Mouse (Mus musculus) intestine, embryonic 16.5 days (tissue): Measurements from ENCODE around the gene Cd302. TPM values are rescaled to one million over a fixed set of nuclear protein-coding genes. Genes with fewer than 3 reads are reported as not detected.

Experiments
- ATAC-seq: fragments of 200-750 bp; cut with Nextera tagmentation; 2 replicates; pipeline ENCODE4 v1.8.0; 2017; ENCODE audit warnings: moderate TSS enrichment, moderate library complexity
- H3K27ac ChIP-seq: fragments of 300-500 bp; sonication (generic); 2 replicates; pipeline ENCODE4 v1.5.1; 2014; ENCODE audit warnings: mild to moderate bottlenecking, low read length
- H3K27me3 ChIP-seq: fragments of 300-500 bp; sonication (generic); replicated peaks from 2 replicates; pipeline ENCODE4 v1.6.1; 2014; ENCODE audit warnings: low read length, control low read depth, mixed read lengths; ENCODE audit not compliant: control insufficient read depth, insufficient read depth
- H3K36me3 ChIP-seq: fragments of 300-500 bp; sonication (generic); 2 replicates; pipeline ENCODE4 v1.6.1; 2014; ENCODE audit warnings: low read length, control low read depth; ENCODE audit not compliant: control insufficient read depth, insufficient read depth
- H3K4me1 ChIP-seq: fragments of 300-500 bp; sonication (generic); 2 replicates; pipeline ENCODE4 v1.6.1; 2014; ENCODE audit warnings: low read length, control low read depth, mixed read lengths; ENCODE audit not compliant: control insufficient read depth, insufficient read depth
- H3K4me2 ChIP-seq: fragments of 300-500 bp; sonication (generic); 2 replicates; pipeline ENCODE4 v1.6.1; 2014; ENCODE audit warnings: low read depth, low read length, control low read depth
- H3K4me3 ChIP-seq: fragments of 300-500 bp; sonication (generic); 2 replicates; pipeline ENCODE4 v1.5.1; 2014; ENCODE audit warnings: mild to moderate bottlenecking, low read length
- H3K9ac ChIP-seq: fragments of 300-500 bp; sonication (generic); 2 replicates; pipeline ENCODE4 v1.6.1; 2014; ENCODE audit warnings: low read depth, low read length
- H3K9me3 ChIP-seq: fragments of 300-500 bp; sonication (generic); 2 replicates; pipeline ENCODE4 v1.6.1; 2016; ENCODE audit warnings: low read length, control low read depth; ENCODE audit not compliant: control insufficient read depth
- WGBS: fragments of 180-500 bp; shearing (Covaris S2); extraction: QIAGEN DNeasy Blood & Tissue Kit; methylation state at CpG from one replicate; pipeline ENCODE4 v1.1.7; 2014; 5-methylcytosine and 5-hydroxymethylcytosine counted together
- polyA plus RNA-seq: library from polyadenylated mRNA; unstranded; fragments of >200 nt; fragmentation: Nextera tagmentation; extraction: Ambion mirVana; gene quantifications from 2 replicates; pipeline ENCODE4 v1.2.1, GENCODE M21; 2015

The Cd302 gene
- polyA plus RNA-seq, 1 experiment from 2014 or later: 39.5 TPM

DNA sequence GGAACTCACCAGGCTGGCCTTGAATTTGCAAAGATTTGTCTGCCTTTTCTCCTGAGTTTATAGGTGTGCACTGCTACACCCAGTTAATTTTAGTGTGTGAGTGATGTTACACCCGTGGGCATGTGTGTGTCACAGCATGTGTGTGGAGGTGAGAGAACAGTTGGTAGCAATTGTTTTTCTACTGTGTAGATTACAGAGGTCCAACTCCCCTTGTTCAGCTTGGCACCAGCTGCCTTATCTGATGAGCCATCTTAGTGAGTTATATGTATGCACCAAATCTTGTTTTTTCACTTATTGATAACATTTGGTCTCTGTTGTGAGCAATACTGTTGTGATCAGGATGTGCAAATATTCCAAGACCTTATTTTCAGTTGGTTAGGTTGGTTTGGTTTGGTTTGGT is 60.8 kb downstream of the Cd302 start:
- Histone ChIP-seq H3K27ac (no peak overlapping the region), H3K4me3 (no peak overlapping the region), H3K4me2 (no peak overlapping the region), H3K36me3 (no peaks in the 10 kb centered on the region), H3K9me3 (no peaks in the 10 kb centered on the region), H3K9ac (no peak overlapping the region), H3K27me3 (no peaks in the 10 kb centered on the region), H3K4me1 (peaks cover 13% of the 10 kb centered on the region)
- ATAC-seq: no peak
- 77% methylated on average over 1 of the region's 1 CpGs for WGBS

DNA sequence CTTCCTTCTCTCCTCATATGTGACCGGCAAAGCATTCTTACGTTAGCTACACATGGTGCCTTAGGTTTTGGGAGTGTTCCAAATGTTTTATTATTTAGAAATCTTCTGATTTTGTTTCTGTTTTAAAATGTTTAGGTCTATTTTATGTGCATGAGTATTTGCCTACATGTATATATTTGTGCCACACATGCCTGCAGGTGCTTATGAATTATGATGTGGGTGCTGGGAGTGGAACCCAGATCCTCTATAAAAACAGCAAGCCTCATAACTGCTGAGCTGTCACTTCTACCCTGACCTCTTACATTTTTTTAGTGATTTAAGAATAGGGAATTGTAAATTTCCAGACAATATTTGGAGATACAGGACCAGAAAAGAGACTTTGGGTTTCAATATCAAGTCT is 62.3 kb downstream of the Cd302 start:
- ATAC-seq: no peak
- Histone ChIP-seq H3K27ac (no peak overlapping the region), H3K27me3 (no peaks in the 10 kb centered on the region), H3K36me3 (no peaks in the 10 kb centered on the region), H3K9ac (no peak overlapping the region), H3K4me1 (peaks cover 13% of the 10 kb centered on the region), H3K9me3 (no peaks in the 10 kb centered on the region), H3K4me2 (no peak overlapping the region), H3K4me3 (no peak overlapping the region)
- WGBS: 73% methylated on average over 2 of the region's 2 CpGs

DNA sequence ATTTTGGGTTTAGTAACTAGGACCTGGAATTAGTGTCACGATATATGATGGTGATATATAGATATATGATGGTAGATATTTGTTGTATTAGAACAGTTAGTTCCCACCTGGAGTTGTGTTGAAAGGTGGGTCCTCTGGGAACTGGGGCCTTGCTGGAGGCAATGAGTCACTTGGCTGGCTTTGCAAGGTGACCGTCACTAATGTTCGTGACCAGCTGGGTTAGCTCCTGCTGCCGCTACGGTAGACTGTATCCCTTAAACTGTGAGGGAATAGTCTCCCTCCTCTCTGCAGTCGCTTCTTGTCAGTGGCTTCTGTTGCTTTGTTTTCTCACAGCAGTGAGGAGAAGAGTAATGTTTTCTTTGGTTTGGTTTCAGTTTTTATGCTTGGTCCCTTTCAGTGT is 63.1 kb downstream of the Cd302 start:
- Histone ChIP-seq H3K4me2 (no peak overlapping the region), H3K27me3 (no peaks in the 10 kb centered on the region), H3K9ac (no peak overlapping the region), H3K36me3 (no peaks in the 10 kb centered on the region), H3K4me3 (no peak overlapping the region), H3K9me3 (no peaks in the 10 kb centered on the region), H3K4me1 (peaks cover 12% of the 10 kb centered on the region), H3K27ac (no peak overlapping the region)
- 49% methylated on average over 6 of the region's 6 CpGs for WGBS
- ATAC-seq: no peak

DNA sequence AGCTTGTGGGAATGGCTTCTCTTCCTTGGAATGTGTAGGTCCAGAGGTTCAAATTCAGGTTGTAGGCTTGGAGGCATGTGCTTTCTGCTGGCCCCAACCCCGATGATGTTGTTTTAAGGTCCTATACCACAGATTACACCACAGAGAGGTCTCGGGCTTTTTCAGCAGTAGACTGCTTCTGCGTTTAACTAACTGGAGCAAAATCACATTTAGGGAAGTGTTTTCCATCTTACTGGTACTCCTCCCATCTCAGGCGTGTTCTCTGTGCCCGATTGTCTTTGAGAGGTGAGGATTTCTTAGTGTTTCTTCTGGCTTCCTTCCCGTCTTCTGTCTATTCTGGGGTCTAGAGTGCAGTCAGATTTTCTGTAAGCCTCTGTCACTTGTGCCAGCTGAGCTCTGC is 66.7 kb downstream of the Cd302 start:
- Histone ChIP-seq H3K27ac (no peak overlapping the region), H3K9ac (no peak overlapping the region), H3K9me3 (no peaks in the 10 kb centered on the region), H3K4me3 (no peak overlapping the region), H3K27me3 (no peaks in the 10 kb centered on the region), H3K4me2 (no peak overlapping the region), H3K36me3 (no peaks in the 10 kb centered on the region), H3K4me1 (peaks cover 24% of the 10 kb centered on the region)
- ATAC-seq: no peak
- WGBS: 83% methylated on average over 6 of the region's 6 CpGs

DNA sequence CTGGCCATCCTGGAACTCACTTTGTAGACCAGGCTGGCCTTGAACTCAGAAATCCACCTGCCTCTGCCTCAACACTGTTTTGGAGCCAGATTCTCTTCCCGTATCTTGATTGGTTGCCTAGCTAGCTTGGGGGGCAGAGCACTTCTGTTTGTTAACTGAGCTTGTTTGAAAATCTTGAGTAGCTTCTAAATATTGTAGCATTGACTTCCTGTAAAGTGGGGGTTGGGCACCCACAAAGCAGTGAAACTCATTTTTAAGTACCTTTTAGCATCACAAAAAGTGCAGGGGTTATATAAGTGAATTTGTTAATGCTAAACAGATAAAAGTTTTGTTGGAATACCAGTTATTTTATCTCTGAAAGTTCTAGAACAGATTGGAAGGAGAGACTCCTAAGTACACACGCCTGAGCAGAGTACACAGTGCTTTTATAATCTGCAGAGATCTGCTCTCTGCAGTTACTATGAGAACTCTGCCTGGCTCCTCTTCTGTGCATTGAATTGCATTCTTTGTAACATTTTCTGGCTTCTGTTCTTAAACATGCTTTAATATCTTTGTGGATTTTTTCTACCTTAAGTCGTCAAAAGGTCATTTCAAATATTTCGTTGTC is 67.6 kb downstream of the Cd302 start:
- no peak; the same call in 1 of the 2 replicates for ATAC-seq
- no peaks in the 10 kb centered on the region for H3K36me3 ChIP-seq
- no peak overlapping the region for H3K4me3 ChIP-seq
- no peaks in the 10 kb centered on the region for H3K9me3 ChIP-seq
- 68% methylated on average over 4 of the region's 4 CpGs for WGBS
- no peak overlapping the region for H3K4me2 ChIP-seq
- peaks cover 30% of the 10 kb centered on the region for H3K4me1 ChIP-seq
- no peaks in the 10 kb centered on the region for H3K27me3 ChIP-seq
- no peak overlapping the region for H3K9ac ChIP-seq
- H3K27ac ChIP-seq: no peak overlapping the region

DNA sequence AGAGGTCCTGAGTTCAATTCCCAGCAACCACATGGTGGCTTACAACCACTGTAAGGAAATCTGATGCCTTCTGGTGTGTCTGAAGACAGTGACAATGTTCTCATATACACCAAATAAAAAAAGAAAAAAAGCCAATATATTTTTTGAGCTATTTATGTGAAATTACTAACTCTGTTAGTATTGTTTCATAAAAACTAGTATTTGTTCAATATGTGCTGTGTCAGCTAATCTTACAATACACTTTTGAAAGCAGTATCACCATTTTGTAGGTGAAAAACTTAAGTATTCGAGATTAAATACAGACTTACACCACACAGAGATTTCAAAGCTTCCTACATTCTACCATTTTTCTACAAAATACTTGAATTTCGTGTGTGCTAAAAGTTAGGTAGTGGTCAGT is 69.6 kb downstream of the Cd302 start:
- no peak overlapping the region for H3K27ac ChIP-seq
- H3K27me3 ChIP-seq: no peaks in the 10 kb centered on the region
- H3K4me2 ChIP-seq: no peak overlapping the region
- 93% methylated on average over 2 of the region's 2 CpGs for WGBS
- H3K9ac ChIP-seq: no peak overlapping the region
- ATAC-seq: no peak
- peaks cover 31% of the 10 kb centered on the region for H3K4me1 ChIP-seq
- H3K36me3 ChIP-seq: no peaks in the 10 kb centered on the region
- no peaks in the 10 kb centered on the region for H3K9me3 ChIP-seq
- no peak overlapping the region for H3K4me3 ChIP-seq

DNA sequence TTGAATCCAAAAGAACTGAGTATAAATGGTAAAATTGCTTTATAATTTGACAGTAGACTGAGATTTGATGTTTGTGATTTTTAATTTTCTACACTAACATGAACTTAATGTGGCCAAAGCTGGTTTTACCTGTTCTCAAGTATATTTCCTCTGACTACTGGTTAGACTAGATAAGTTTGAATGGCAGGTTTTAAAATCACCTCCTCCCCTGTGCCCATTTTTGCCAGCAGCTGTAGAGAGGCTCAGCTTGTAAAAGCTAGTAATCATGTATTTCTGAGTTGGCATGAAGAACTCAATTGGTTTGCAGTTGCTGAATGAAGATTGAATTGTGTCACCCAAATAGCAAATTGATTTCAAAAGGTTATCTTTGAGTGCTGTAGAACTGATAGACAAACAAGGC is 71.8 kb downstream of the Cd302 start:
- no peaks in the 10 kb centered on the region for H3K9me3 ChIP-seq
- H3K36me3 ChIP-seq: no peaks in the 10 kb centered on the region
- peaks cover 37% of the 10 kb centered on the region for H3K4me1 ChIP-seq
- H3K4me2 ChIP-seq: no peak overlapping the region
- no peaks in the 10 kb centered on the region for H3K27me3 ChIP-seq
- H3K27ac ChIP-seq: no peak overlapping the region
- no peak for ATAC-seq
- H3K4me3 ChIP-seq: no peak overlapping the region
- H3K9ac ChIP-seq: no peak overlapping the region

DNA sequence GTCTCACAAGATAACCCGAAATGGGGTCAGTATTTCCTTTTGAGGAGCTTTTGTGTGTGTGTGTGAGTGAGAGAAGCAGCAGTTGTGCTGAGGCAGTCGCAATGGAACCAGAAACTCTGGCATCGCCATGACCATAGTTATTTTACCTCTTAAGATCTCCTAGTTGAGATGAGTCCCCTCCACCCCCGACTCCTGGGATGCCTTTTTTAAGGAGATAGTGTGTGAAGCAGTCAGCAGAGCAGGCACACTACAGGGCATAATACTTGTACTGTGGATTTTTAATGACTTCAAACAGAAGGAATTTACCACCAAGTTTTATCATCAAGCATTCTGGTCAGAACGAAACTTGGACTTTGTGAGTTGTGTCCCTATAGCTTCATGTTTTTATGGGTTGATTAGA is 73.5 kb downstream of the Cd302 start:
- Histone ChIP-seq H3K9me3 (no peaks in the 10 kb centered on the region), H3K4me2 (peak overlapping the region; percentile 74), H3K36me3 (no peaks in the 10 kb centered on the region), H3K9ac (peak overlapping the region; percentile 97), H3K27me3 (no peaks in the 10 kb centered on the region), H3K4me1 (peaks cover 31% of the 10 kb centered on the region), H3K27ac (peak overlapping the region; percentile 91), H3K4me3 (peak overlapping the region; percentile 93)
- 8% methylated on average over 5 of the region's 5 CpGs for WGBS
- ATAC-seq: peak; percentile 8

DNA sequence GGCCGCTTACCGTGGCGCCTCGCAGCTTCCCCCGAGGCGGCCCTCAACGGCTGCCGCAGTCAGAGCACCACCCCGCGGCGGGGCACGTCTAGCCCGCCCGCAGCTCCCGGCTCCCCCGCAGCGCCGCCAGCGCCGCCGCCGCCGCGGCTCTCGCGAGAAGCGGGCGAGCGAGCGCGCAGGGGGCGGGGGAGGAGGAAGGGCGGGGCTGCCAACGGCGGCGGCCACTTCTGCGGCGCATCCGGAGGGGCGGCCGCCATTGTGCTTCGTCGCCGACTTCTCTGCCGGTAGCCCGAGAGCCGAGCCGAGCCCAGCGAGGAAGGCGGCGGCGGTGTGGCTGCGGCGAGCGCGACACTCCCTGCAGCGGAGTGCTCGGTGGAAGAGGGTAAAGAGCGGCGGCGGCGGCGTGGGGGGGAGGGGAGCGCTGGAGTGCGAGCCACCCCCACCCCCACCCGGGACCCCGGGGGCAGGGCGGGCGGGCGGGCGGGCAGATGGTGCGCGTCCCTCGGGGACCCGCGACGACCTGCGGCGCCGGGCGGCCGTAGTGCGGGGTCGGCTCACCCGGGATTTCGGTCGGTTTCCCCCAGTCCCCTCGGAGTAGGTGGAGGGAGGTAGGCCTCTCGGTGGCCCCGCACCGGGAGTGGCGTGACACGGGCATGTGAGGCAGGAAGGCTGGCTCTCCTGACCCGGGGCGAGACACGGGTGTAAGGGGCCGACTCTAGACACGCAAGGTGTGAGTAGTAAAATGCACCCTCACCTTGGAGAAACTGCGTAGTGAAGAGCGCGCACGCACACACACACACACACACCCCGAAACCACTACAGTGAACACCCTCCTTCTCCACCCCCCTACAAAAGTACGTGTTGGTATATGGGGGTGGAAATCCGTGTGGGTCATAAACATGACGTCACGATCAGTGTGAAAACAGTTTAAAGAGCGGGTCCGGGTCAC is 74.3 kb downstream of the Cd302 start, which contains the start of the genes Baz2b and March7:
TSS of gene Baz2b (minus strand) at position 137 of the 949 bp plus-strand sequence.
TSS of gene March7 (plus strand) at position 185 of the 949 bp plus-strand sequence.
- peak within 1 kb of the TSS; percentile 91 for H3K27ac ChIP-seq
- peaks cover 27% of the 10 kb centered on the region for H3K4me1 ChIP-seq
- H3K36me3 ChIP-seq: no peaks in the 10 kb centered on the region
- H3K4me3 ChIP-seq: peak within 1 kb of the TSS; percentile 93
- no peaks in the 10 kb centered on the region for H3K9me3 ChIP-seq
- H3K4me2 ChIP-seq: peak within 1 kb of the TSS; percentile 74
- peak within 1 kb of the TSS; percentile 97 for H3K9ac ChIP-seq
- WGBS: under 1% methylated on average over 68 of the region's 109 CpGs
- ATAC-seq: peak; percentile 93
- H3K27me3 ChIP-seq: no peaks in the 10 kb centered on the region
